Mouse (Mus musculus): Measurements from ENCODE around the gene Maml3.

GRCm38 (mm10) chr3:51841177-51841576 is 263.7 kb downstream of the Maml3 start:
- TF ChIP-seq CTCF (IDR thresholded peaks at IDR 0.05; ENCODE audit: borderline replicate concordance, extremely low read depth, insufficient read depth, insufficient read length) (no peak), POLR2A (IDR thresholded peaks at IDR 0.05; ENCODE audit: borderline replicate concordance, extremely low read depth, insufficient read depth, insufficient read length, poor library complexity, severe bottlenecking) (no peak)

Data from brain, embryonic 14.5 days (tissue).